Mouse (Mus musculus) ES-Bruce4 (cell line): Measurements from ENCODE around the gene Setd7. TPM values are rescaled to one million over a fixed set of nuclear protein-coding genes. Genes with fewer than 3 reads are reported as not detected.

Experiments used
- H3K27ac ChIP-seq: 2 replicates; pipeline ENCODE4 v1.5.1; 2012; ENCODE audit warnings: low read length, inconsistent platforms; ENCODE audit not compliant: insufficient read depth
- H3K27me3 ChIP-seq: 2 replicates; pipeline ENCODE4 v1.6.1; 2012; ENCODE audit warnings: mild to moderate bottlenecking, low read length, inconsistent platforms; ENCODE audit not compliant: control insufficient read depth, poor library complexity, insufficient read depth, severe bottlenecking
- H3K36me3 ChIP-seq: 2 replicates; pipeline ENCODE4 v1.6.1; 2012; ENCODE audit warnings: inconsistent platforms, mild to moderate bottlenecking, low read length, moderate library complexity; ENCODE audit not compliant: control insufficient read depth, poor library complexity, insufficient read depth, severe bottlenecking
- H3K4me1 ChIP-seq: one replicate; pipeline ENCODE4 v1.8.1; 2011; ENCODE audit warnings: low read length; ENCODE audit not compliant: control insufficient read depth, insufficient read depth
- H3K4me3 ChIP-seq: 2 replicates; pipeline ENCODE4 v1.5.1; 2011; ENCODE audit warnings: low read depth, mild to moderate bottlenecking, low read length
- H3K9ac ChIP-seq: 2 replicates; pipeline ENCODE4 v1.6.1; 2012; ENCODE audit warnings: low read depth, mild to moderate bottlenecking, inconsistent platforms; ENCODE audit not compliant: poor library complexity, severe bottlenecking
- H3K9me3 ChIP-seq: replicated peaks from 2 replicates; pipeline ENCODE4 v1.6.1; 2012; ENCODE audit warnings: mild to moderate bottlenecking, low read length, inconsistent platforms; ENCODE audit not compliant: control insufficient read depth, poor library complexity, insufficient read depth, severe bottlenecking
- CTCF ChIP-seq: IDR thresholded peaks from one replicate; pipeline ENCODE4 v1.8.1; 2011; ENCODE audit warnings: low read depth, low read length
- EP300 ChIP-seq: IDR thresholded peaks from 2 replicates; pipeline ENCODE4 v1.6.1; 2011; ENCODE audit warnings: low read depth, low read length; ENCODE audit not compliant: insufficient read depth
- POLR2A ChIP-seq: IDR thresholded peaks from one replicate; pipeline ENCODE4 v1.8.1; 2011; ENCODE audit warnings: low read length; ENCODE audit not compliant: insufficient read depth
- polyA plus RNA-seq: library from polyadenylated mRNA; stranded (reverse); fragments of >200 nt; gene quantifications from 2 replicates; pipeline ENCODE4 v1.2.4, GENCODE M21; 2011; ENCODE audit warnings: low read depth; ENCODE audit not compliant: missing spikeins, insufficient read depth, insufficient read length

The Setd7 gene
- polyA plus RNA-seq, 1 experiment = 46.1 TPM

DNA sequence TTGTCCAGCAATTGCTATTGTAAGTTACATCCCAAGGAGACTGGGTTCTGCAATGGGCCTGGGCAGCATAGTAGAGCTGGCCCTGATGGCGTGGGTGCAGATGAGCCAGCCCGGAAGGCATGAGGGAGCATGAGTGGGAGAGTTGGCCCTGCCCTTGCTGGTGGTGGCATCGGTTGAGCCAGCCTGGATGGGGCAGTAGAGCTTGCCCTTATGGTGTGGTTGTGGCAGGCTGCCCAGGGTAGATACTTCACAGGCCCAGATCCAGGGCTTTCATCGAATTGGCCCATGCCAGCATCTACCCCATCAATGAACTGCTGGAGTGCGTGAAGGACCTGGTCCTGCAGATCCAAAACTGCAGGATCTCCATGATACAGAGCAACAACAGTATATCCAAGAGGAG lies 48.7 kb downstream of the Setd7 start:
- Histone ChIP-seq H3K4me1 (no peaks in the 10 kb centered on the region), H3K9me3 (no peaks in the 10 kb centered on the region), H3K27me3 (no peaks in the 10 kb centered on the region), H3K36me3 (no peaks in the 10 kb centered on the region), H3K4me3 (no peak overlapping the region), H3K9ac (no peak overlapping the region), H3K27ac (no peak overlapping the region)
- no peak for TF ChIP-seq CTCF
- TF ChIP-seq POLR2A = no peak
- no peak for TF ChIP-seq EP300

- H3K9me3 ChIP-seq = no peaks in the 10 kb centered on the region
- no peaks in the 10 kb centered on the region for H3K4me1 ChIP-seq
- H3K27me3 ChIP-seq = no peaks in the 10 kb centered on the region
- no peak overlapping the region for H3K27ac ChIP-seq
- TF ChIP-seq EP300 = no peak
- TF ChIP-seq CTCF = peak; percentile 76
- no peak overlapping the region for H3K4me3 ChIP-seq
- H3K9ac ChIP-seq = no peak overlapping the region
- H3K36me3 ChIP-seq = no peaks in the 10 kb centered on the region
Measured at GRCm38 (mm10) chr3:51510903-51511302, 49.8 kb downstream of the Setd7 start.

DNA sequence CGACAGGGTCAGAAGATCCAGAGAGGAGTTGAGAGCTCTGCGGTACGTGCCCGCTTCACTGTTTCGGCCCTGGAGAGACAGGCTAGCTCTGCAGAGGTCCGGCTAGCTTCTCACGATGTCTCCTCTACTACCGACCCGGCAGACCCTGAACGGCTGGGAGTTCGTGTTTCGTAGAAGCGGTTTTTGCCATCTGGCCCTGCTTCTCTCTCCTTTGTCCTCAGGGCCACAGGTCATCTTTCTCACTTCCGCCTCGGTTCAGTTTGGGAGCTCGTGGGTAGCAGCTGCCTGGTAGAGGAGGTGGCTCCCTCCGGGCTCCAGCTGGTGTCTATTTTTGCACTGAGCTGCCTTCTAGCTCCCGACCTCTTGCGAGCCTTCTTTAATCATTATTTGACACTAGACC lies 55.2 kb downstream of the Setd7 start:
- Histone ChIP-seq H3K9ac (no peak overlapping the region), H3K9me3 (no peaks in the 10 kb centered on the region), H3K4me3 (no peak overlapping the region), H3K4me1 (no peaks in the 10 kb centered on the region), H3K27me3 (no peaks in the 10 kb centered on the region), H3K27ac (no peak overlapping the region), H3K36me3 (no peaks in the 10 kb centered on the region)
- no peak for TF ChIP-seq CTCF
- no peak for TF ChIP-seq POLR2A

DNA sequence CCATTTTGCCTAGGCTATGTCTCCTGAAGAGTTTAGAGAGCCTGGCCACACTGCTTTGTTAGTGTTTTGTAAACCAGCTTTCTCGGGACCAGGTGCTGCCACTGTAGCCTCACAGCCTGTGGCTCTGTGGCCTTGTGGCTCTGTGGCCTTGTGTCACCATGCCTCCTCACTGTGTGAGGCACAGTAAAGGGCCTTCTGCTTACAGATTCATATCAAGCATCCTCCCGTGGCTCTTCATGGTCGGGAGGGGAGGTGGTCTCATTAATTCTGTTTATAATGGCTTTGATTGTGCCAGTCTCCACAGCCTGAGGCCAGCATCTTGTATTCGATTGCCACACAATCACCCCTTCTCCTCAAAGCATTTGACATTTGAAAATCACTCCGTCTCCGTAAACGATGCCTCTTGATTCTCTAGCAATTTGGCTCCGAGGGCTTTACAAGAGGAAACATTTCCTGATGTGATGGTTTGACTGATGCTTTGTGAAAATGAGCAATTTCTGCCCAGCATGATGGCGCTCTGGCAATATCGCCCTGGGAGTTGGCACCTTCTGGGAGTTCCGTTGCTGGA lies 56.2 kb downstream of the Setd7 start:
- Histone ChIP-seq H3K4me1 (no peaks in the 10 kb centered on the region), H3K36me3 (no peaks in the 10 kb centered on the region), H3K9me3 (no peaks in the 10 kb centered on the region), H3K4me3 (no peak overlapping the region), H3K27ac (no peak overlapping the region), H3K27me3 (no peaks in the 10 kb centered on the region), H3K9ac (no peak overlapping the region)
- TF ChIP-seq EP300 (no peak), CTCF (no peak), POLR2A (no peak)

GRCm38 (mm10) chr3:51499876-51500275 lies 60.8 kb downstream of the Setd7 start:
- no peaks in the 10 kb centered on the region for H3K4me1 ChIP-seq
- no peaks in the 10 kb centered on the region for H3K36me3 ChIP-seq
- H3K27me3 ChIP-seq = no peaks in the 10 kb centered on the region
- no peak for TF ChIP-seq POLR2A
- H3K4me3 ChIP-seq = no peak overlapping the region
- no peak overlapping the region for H3K9ac ChIP-seq
- H3K9me3 ChIP-seq = no peaks in the 10 kb centered on the region
- no peak overlapping the region for H3K27ac ChIP-seq

GRCm38 (mm10) chr3:51498659-51499058 lies 62.0 kb downstream of the Setd7 start:
- no peak for TF ChIP-seq EP300
- no peak for TF ChIP-seq POLR2A
- no peak for TF ChIP-seq CTCF
- H3K27me3 ChIP-seq = no peaks in the 10 kb centered on the region
- no peaks in the 10 kb centered on the region for H3K9me3 ChIP-seq
- no peaks in the 10 kb centered on the region for H3K4me1 ChIP-seq
- no peak overlapping the region for H3K27ac ChIP-seq
- no peak overlapping the region for H3K4me3 ChIP-seq
- no peaks in the 10 kb centered on the region for H3K36me3 ChIP-seq
- H3K9ac ChIP-seq = no peak overlapping the region

- H3K27ac ChIP-seq = no peak overlapping the region
- TF ChIP-seq EP300 (no peak), CTCF (no peak), POLR2A (no peak)
- H3K27me3 ChIP-seq = no peaks in the 10 kb centered on the region
- no peak overlapping the region for H3K4me3 ChIP-seq
- peaks cover 3% of the 10 kb centered on the region for H3K4me1 ChIP-seq
- no peaks in the 10 kb centered on the region for H3K36me3 ChIP-seq
- no peaks in the 10 kb centered on the region for H3K9me3 ChIP-seq
- no peak overlapping the region for H3K9ac ChIP-seq
Measured at GRCm38 (mm10) chr3:51497978-51498377, 62.7 kb downstream of the Setd7 start.
